Mouse (Mus musculus) cerebellum, adult 8-10 months (tissue): ENCODE results near the gene Ms4a6b.
"Not testable (repeated sequence)": the region's sequence is repeated elsewhere in the genome, so short reads cannot be mapped to it uniquely, and the experiment has no call there.

ENCODE experiments used
- DNase-seq: peaks from one replicate; pipeline ENCODE4 v3.0.0; 2022

Gene Ms4a6b

GRCm38 (mm10) chr19:11536593-11536992 is 20.3 kb downstream of the Ms4a6b start, which contains the start of gene Ms4a4d:
Ms4a4d (plus strand) TSS chr19:11536801.
- no peak for DNase-seq

- DNase-seq: no peak
These were observed 21.0 kb downstream of the Ms4a6b start for GRCm38 (mm10) chr19:11537336-11537735.

- not testable (repeated sequence) for DNase-seq
These were observed 24.0 kb downstream of the Ms4a6b start for GRCm38 (mm10) chr19:11540166-11540821.

DNA sequence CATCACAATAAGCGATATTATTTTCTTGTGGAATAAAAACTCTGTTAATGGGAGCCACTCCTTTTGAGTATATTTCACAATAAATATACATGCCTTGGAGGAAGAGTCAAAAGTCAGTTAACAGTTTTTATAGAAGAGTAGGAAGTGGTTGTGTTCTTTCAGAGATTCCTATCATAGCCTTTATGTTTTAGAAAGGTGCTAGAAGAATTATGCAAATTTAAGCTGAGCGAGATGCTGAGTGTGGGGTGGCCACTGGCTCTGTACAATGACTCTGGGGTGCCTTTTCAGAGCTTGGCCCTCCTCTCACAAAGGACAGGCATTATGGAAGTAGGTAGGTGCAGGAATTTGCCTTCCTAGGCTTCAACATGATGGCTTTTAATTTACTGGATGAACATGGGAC is 28.1 kb downstream of the Ms4a6b start:
- not testable (repeated sequence) for DNase-seq

- no peak for DNase-seq
These were observed 31.6 kb downstream of the Ms4a6b start for GRCm38 (mm10) chr19:11547911-11548310.

DNA sequence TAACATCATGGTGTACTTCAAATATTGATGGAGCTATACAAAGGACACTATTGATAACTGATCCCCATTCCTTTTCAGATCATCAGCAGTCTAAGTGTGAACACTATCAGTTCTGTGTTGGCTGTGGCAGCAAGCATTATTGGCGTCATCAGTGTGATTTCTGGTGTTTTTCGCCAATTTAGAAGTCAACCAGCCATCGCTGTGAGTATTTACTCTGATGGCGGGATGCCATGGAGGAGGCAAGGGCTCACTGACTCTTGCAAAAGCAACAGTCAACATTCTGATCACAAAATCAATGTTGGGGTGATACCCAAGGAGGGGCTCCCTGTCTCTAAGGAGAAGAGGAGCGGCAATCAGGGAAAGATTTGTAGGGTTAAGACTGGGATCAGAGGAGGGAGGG is 38.4 kb downstream of the Ms4a6b start:
- no peak for DNase-seq

DNA sequence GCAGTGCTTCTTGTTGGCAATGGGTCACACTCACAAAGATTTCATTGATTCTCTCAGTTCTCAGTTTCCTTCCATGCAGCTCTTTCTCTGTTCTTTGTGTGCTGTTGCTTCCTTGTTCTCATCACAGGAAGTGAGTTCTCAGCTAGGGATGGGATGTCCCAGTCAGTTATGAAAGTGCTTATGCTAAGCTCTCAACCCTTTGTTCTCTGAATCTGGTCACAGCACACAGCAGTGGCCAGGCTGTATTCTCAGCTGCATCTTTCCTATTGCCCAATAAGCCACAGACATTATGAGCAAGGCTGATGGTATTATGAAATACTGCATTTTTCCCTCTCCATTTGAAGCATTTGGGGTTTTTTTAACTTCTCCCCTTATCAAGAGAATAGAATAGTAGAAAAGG is 43.2 kb downstream of the Ms4a6b start:
- DNase-seq: not testable (repeated sequence)

- DNase-seq: no peak
These were observed 58.7 kb downstream of the Ms4a6b start for GRCm38 (mm10) chr19:11574965-11575364.
